8 mouse cellular contexts compared by ENCODE assay signal in genomic region chr17:26508345-26508960, GRCm38 (mm10). TPM values are rescaled to one million over a fixed set of nuclear protein-coding genes. Genes with fewer than 3 reads are reported as not detected.
A peak's percentile ranks its signal among the peaks of the same experiment; 100 is the strongest.
DNase-seq lines count a peak whose midpoint lies in the region; ATAC-seq and TF ChIP-seq lines count a peak whose summit lies in the region.

No protein-coding gene starts in this region.

- peak; percentile 99 for TF ChIP-seq POLR2A in lung, adult 2 months (IDR thresholded peaks at IDR 0.05; ENCODE audit: borderline replicate concordance, extremely low read depth, low read depth, low read length)

- peak overlapping the region; percentile 89 for H3K4me3 ChIP-seq in forebrain, embryonic 15.5 days
- peak overlapping the region; percentile 93 for H3K4me3 ChIP-seq in lung, adult 2 months (replicated peaks; ENCODE audit: extremely low read depth, low read depth, low read length)

- ATAC-seq in forebrain, embryonic 15.5 days (replicated peaks) = peak; percentile 89
- peak; percentile 53 for ATAC-seq in neutrophil, adult 5-6 weeks (ENCODE audit: extremely low read depth, insufficient number of reproducible peaks, low FRiP score, poor library complexity, severe bottlenecking)

- no peaks in the 10 kb centered on the region for H3K36me3 ChIP-seq in forebrain, embryonic 15.5 days

- WGBS in forebrain, embryonic 15.5 days = under 1% methylated on average over 58 of the region's 58 CpGs
- under 1% methylated on average over 58 of the region's 58 CpGs for WGBS in lung, adult 2 months

- peak; percentile 97 for DNase-seq in ES-CJ7 (ENCODE audit: low read depth, low spot score)
- peak; percentile 98 for DNase-seq in cerebellum, adult 11 months
- DNase-seq in heart, postnatal 25 days (ENCODE audit: low spot score) = peak; percentile 97
- peak; percentile 89 to 97 for DNase-seq in layer of hippocampus, adult 18-20 months (ENCODE audit: low spot score in 2 of 2)
- DNase-seq in lung, adult 2 months = peak; percentile 96
- DNase-seq in thymus, adult 18-20 months = peak; percentile 92 to 94

- peak overlapping the region; percentile 99 for H3K27ac ChIP-seq in forebrain, embryonic 15.5 days (replicated peaks)

- no peaks in the 10 kb centered on the region for H3K27me3 ChIP-seq in forebrain, embryonic 15.5 days

- 0 out of 2 replicates have a peak, but pooled peaks have one; percentile 7 for TF ChIP-seq CTCF in lung, adult 2 months (IDR thresholded peaks at IDR 0.05; ENCODE audit: insufficient read depth, low read length)

- no peaks in the 10 kb centered on the region for H3K9me3 ChIP-seq in forebrain, embryonic 15.5 days

- H3K4me2 ChIP-seq in forebrain, embryonic 15.5 days (replicated peaks) = peak overlapping the region; percentile 68

- peak overlapping the region; percentile 96 for H3K9ac ChIP-seq in forebrain, embryonic 15.5 days (replicated peaks)

- H3K4me1 ChIP-seq in forebrain, embryonic 15.5 days = peaks cover 53% of the 10 kb centered on the region
- H3K4me1 ChIP-seq in lung, adult 2 months (ENCODE audit: control insufficient read depth, insufficient read depth, low read length) = peaks cover 22% of the 10 kb centered on the region

- intact Hi-C loops in heart, postnatal 25 days (cut with DNase I) = loop anchor here (2.0 to 5.0 kb wide), 5 partner anchors 39 to 130 kb away; no protein-coding TSS in a partner anchor

RNA-seq across cellular contexts. Expression of gene Ergic1, which starts 52.8 kb away (rescaled TPM):
- 90.4 and 98.7 TPM in 2 replicates for polyA plus RNA-seq in forebrain, embryonic 15.5 days (2015; fragmentation: Nextera tagmentation; extraction: Ambion mirVana)
- 10 to 100 TPM; 54.2 to 58.4 TPM for total RNA-seq in heart, postnatal 25 days (2021)
- 100 to 1,000 TPM; 120 to 129 TPM for total RNA-seq in layer of hippocampus, adult 18-20 months (2021)
- 86.3 and 93.3 TPM in 2 replicates for polyA plus RNA-seq in lung, adult 2 months (2012; rRNA removed)
- 22.7 and 26.3 TPM in 2 replicates for total RNA-seq in neutrophil, adult 5-6 weeks (2017)

RNA-seq across cellular contexts. Expression of gene Dusp1, which starts 53.5 kb away (rescaled TPM):
- polyA plus RNA-seq in forebrain, embryonic 15.5 days (2015; fragmentation: Nextera tagmentation; extraction: Ambion mirVana) = 46.3 and 50.0 TPM in 2 replicates
- 10 to 100 TPM; 44.8 to 66.4 TPM for total RNA-seq in heart, postnatal 25 days (2021)
- 10 to 100 TPM; 24.8 to 28.2 TPM for total RNA-seq in layer of hippocampus, adult 18-20 months (2021)
- 233 and 359 TPM in 2 replicates for polyA plus RNA-seq in lung, adult 2 months (2012; rRNA removed)
- total RNA-seq in neutrophil, adult 5-6 weeks (2017) = 1,076 and 1,086 TPM in 2 replicates

Comparison
In these comparisons a context has a peak if more than half of its experiments do, and no peak if none do; other contexts are left out.
1. Peak in every context shown above with its lines: DNase-seq, ATAC-seq, H3K4me3 ChIP-seq and H3K27ac ChIP-seq.
2. RNA of gene Dusp1, which starts 53.5 kb away (total RNA-seq): 1,076 to 1,086 TPM in neutrophil, adult 5-6 weeks; 44.8 to 66.4 TPM in heart, postnatal 25 days and 24.8 to 28.2 TPM in layer of hippocampus, adult 18-20 months; every median in the first group is over 10 times any median in the second.